Mouse (Mus musculus): ENCODE results near the gene Zfp661. TPM values are rescaled to one million over a fixed set of nuclear protein-coding genes. Genes with fewer than 3 reads are reported as not detected.
"Not testable (repeated sequence)": the region's sequence is repeated elsewhere in the genome, so short reads cannot be mapped to it uniquely, and the experiment has no call there.

Zfp661 gene
- total RNA-seq (2015) = 1.1 TPM in 2 replicates
- 1.1 and 2.1 TPM in 2 replicates for total RNA-seq (2017)

- peak; percentile 71 for ATAC-seq (ENCODE audit: poor library complexity, severe bottlenecking)
Measured at GRCm38 (mm10) chr2:127586694-127587513, at the start of gene Zfp661, which contains the start of gene Mrps5. Zfp661 (minus strand) TSS chr2:127587094. Mrps5 (plus strand) TSS chr2:127587222.

DNA sequence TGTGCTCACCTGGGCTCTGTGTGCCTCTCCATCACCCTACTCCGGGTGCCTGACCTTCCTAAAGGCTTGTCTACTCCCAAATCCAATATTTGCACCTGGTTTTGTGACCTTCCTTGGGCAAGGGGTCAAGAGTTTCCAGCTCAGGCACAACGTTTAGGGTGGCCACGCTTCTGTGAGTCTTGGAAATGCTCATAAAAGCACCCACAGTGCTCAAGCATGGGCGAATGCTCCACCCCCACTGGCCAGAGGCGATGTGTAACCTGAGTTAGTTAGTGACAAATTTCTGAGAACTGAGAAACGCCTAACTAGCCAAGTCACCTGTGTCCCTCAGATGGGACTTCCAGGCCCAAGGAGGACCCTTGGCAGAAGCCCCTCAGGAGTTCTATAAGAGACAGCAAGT is 48.7 kb upstream of the Zfp661 start:
- ATAC-seq (ENCODE audit: poor library complexity, severe bottlenecking) = no peak

- no peak for ATAC-seq (ENCODE audit: poor library complexity, severe bottlenecking)
Measured at GRCm38 (mm10) chr2:127632601-127633000, 45.7 kb upstream of the Zfp661 start.

DNA sequence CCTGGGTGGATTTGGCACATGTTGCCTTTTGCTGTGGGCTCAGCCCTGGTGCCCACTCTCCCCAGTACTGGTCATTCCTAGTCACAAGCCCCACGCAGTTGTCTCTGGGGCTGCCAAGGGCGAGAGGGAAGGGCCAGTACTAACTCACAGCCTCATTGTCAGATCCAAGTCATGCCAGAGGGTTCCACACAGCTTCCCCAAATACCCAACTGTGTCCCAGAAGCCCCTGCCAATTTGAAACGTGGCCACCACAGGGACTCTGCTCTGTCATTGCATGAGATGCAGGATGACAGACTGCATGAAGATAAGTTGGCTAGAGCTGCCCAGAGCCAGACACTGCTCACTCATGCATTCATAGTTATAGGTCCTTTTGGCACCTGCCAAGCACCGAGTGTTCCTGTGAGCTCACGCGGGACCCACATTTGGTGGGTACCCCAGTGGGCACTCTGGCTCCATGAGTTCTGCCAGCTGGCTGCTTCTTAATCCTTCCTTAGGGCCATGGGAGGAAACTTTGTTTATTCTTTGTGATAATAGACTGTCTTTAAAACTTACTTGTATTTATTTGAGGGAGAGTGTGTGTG is 41.2 kb upstream of the Zfp661 start:
- no peak for ATAC-seq (ENCODE audit: poor library complexity, severe bottlenecking)

DNA sequence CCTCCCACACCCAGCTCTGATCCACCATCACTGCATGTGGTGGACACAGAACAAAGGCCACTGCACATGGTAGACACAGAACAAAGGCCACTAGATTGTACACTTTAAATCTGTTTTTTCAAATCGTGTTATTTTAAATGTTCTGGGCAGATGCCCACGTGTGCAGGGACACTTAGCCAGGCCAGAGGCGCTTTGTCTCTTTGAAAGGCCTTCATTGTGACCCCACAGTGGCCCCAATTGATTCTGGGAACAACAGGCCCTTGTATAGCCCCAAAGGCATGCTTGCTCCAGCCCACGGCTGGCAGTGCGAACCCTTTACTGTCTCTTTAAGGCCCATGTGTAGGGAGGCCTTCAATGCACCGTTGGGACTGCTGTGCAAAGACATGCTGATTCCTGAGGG is 40.5 kb upstream of the Zfp661 start:
- ATAC-seq (ENCODE audit: poor library complexity, severe bottlenecking) = no peak

- ATAC-seq (ENCODE audit: poor library complexity, severe bottlenecking) = no peak
Measured at GRCm38 (mm10) chr2:127625659-127626058, 38.8 kb upstream of the Zfp661 start.

GRCm38 (mm10) chr2:127624786-127625185 is 37.9 kb upstream of the Zfp661 start:
- no peak for ATAC-seq (ENCODE audit: poor library complexity, severe bottlenecking)

DNA sequence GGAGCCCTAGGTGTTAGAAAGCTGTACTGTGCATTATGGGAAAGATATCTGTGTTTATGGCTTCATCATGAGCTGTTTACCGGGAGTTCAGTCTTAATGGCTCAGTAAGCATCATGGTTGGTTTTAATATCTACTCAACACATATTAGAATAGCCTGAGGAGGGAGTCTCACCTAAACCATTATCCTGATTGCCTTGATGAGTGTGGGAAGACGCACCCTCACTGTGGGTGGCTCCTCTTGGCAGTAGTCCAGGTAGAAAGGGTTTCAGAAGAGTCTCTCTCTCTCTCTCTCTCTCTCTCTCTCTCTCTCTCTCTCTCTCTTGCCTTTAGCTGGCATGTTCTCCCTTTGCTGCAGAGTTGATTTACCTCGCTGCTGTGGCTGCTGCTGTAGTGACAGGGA is 35.2 kb upstream of the Zfp661 start:
- ATAC-seq (ENCODE audit: poor library complexity, severe bottlenecking) = no peak

- ATAC-seq (ENCODE audit: poor library complexity, severe bottlenecking) = no peak
Measured at GRCm38 (mm10) chr2:127619311-127619710, 32.4 kb upstream of the Zfp661 start.

DNA sequence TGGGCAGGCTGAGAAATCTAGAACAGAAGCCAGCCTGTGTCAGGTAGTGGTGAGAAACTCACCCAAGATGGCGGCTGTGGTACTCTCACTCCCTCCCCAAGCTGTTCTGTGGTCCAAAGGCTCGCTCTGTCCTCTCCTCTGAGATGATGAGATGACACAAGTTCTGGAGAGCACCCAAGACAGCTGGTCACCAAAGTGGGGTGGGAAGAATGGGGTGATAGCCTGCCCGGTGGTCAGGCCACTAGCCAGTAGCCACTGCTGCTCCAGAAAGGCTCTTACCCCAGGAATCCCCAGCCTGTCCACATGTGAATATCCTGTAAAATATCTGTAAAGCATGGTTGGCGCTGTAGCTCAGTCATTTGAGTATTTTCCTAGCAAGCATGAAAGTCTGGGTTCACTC is 25.4 kb upstream of the Zfp661 start:
- no peak for ATAC-seq (ENCODE audit: poor library complexity, severe bottlenecking)

DNA sequence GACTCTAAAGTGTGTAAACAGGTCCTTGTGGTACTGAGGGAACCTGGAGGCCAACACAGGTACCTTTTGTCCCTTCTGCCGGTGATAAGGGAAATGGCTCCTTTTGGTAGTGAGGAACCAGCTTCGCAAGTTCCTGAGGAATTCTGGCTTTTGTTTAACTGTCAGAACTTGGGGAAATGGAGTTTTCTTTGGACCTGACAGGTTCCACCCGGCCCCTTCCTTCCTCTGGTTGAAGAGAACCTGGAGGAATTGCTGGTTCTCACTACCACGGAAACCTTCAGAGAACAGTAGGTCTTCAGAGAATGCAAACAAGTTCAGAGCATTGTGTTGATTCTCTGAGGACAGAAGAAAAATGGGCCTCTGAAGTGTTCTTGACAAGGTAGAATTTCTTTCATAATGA is 24.5 kb upstream of the Zfp661 start:
- ATAC-seq (ENCODE audit: poor library complexity, severe bottlenecking) = no peak

GRCm38 (mm10) chr2:127608986-127609385 is 22.1 kb upstream of the Zfp661 start:
- ATAC-seq (ENCODE audit: poor library complexity, severe bottlenecking) = no peak

- no peak for ATAC-seq (ENCODE audit: poor library complexity, severe bottlenecking)
Measured at GRCm38 (mm10) chr2:127608234-127608633, 21.3 kb upstream of the Zfp661 start.

DNA sequence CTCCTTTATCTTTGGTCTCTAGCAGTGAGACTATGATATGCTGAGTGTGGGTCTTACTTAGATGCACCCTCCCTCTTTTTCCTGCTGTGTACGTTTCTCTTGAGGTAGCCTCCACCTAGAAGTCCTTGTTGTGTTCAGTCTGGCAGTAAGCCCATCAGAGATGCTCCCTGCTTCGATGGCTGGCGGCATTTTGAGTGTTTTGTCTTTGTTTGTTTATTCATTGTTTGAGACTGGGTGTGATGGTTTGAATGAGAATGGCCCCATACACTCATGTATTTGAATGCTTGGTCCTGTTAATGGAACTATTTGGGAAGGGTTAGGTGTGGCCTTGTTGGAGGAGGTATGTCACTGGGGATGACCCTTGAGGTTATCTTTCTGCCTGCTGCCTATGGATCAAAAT is 18.3 kb upstream of the Zfp661 start:
- ATAC-seq (ENCODE audit: poor library complexity, severe bottlenecking) = no peak

DNA sequence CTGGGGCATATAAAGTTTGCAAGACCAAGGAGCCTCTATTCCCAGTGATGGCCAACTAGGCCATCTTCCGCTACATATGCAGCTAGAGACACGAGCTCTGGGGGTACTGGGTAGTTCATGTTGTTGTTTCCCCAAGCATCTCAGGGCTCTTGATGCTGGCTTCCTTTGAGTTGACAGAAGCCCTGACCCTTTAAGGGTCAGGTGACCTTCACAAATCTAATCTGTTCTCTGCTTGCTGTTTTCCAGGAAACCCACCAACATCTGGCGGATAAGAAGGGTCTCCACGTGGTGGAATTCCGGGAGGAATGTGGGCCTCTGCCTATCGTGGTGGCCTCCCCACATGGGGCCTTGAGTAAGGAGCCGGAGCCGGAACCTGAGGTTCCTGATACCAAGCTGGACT is 16.5 kb upstream of the Zfp661 start:
- not testable (repeated sequence) for ATAC-seq (ENCODE audit: poor library complexity, severe bottlenecking)

DNA sequence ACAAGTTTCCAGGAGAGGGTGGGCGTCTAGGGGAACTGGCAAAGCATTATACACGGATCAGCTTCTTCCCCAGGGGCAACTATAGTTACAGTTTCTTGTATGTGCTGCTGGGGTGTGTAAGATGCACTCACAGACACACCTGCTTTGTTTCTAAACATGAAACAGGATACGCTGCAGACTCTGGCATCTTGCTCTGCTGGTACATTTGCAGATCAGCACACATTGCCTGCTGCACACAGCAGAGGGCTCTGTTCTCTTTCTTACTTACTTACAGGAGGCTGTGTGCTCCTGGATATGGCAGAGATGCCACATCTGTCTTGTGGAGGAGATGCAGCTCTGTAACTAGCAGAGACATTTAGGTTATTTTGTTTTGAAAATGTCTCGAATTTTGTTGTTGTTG is 3.9 kb upstream of the Zfp661 start:
- no peak for ATAC-seq (ENCODE audit: poor library complexity, severe bottlenecking)

DNA sequence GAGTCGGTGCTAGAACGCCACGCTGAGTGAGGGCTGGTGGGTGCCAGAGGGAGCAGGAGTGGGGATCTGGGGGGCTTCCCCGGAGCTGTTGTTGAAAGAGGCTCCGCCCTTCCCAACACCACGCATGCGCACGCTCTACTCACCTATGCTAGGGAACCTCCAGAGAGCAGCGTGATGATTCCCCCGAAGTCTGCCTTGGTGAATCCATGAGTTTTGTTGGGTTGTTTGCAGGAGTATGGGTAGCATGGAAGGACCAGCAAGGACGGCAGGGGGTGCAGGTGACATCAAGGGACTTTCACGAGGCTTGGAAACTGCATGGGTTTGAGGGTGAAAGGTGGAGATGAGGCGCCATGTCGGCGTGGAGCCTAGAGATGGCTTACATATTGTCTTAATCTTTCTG is 3.3 kb upstream of the Zfp661 start:
- ATAC-seq (ENCODE audit: poor library complexity, severe bottlenecking) = no peak

DNA sequence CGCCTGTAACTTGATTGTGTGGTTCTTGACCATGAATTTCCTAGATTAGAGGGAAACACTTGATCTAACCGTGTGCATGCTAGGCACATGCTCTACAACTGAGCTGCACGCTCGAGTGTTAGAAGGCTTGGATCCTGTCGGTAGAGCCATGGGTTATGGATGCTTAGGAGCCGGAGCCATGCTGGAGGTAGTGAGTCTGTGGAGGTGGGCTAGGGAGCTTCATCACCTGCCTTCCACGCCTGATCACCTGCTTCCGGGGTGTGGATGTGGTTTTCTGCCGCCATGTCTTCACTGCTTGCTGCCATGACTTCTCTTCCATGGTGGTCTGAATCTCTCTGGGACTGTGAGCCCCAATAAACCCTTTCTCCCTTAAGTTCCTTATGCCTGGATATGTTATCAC is 2.0 kb upstream of the Zfp661 start:
- no peak for ATAC-seq (ENCODE audit: poor library complexity, severe bottlenecking)

DNA sequence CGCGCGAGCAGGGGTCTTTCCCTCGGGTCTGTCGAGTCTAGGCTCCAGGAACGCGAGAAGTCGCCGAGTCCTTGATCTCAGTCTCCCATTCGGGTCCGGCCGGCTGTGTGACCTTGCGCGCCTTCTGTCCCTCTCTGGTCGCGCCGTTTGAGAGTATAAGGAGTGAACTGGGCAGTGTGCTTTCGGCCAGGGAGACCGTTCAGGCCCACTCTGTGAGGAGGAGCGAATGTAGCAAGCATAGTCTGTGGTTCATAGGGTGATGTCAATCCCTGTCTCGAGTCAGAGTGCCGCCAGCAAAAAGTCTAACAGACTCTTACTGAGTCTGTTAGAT is 585 bp upstream of the Zfp661 start:
- ATAC-seq (ENCODE audit: poor library complexity, severe bottlenecking) = no peak

GRCm38 (mm10) chr2:127584436-127584858 is 2.4 kb downstream of the Zfp661 start:
- ATAC-seq (ENCODE audit: poor library complexity, severe bottlenecking) = peak; percentile 79

DNA sequence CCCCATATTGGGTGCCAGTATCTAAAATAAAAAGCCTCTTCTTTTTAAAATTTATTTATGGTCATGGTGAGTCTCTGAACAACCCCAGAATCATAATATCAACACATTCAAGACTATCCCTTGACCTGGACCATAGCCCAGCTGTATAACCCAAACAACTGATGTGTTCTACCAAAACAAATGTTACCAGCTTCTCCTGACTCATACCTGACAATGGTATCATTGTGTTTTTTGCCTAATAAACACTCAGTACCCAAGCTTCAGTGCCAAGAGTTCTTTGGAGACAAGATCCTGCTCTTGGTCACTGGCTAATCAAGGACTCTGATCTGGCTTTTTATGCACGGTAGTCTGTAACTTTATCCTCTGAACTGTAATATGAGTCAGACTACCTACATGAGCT is 13.6 kb downstream of the Zfp661 start:
- ATAC-seq (ENCODE audit: poor library complexity, severe bottlenecking) = no peak
